Mouse (Mus musculus) hindbrain, embryonic 13.5 days (tissue): ENCODE measurements at regions not wholly inside any gene's neighbourhood (a gene's known extent, or its start where the extent isn't known, plus 50 kb on each side); places are given as distances from the start of the nearest gene placed in this dataset.

ENCODE experiments used
- ATAC-seq: fragments of 200-750 bp; cut with Nextera tagmentation; 2 replicates; pipeline ENCODE4 v1.8.0; 2017; ENCODE audit warnings: moderate TSS enrichment; ENCODE audit not compliant: low FRiP score
- H3K27ac ChIP-seq: fragments of 300-500 bp; sonication (generic); 2 replicates; pipeline ENCODE4 v1.5.1; 2015; ENCODE audit warnings: inconsistent platforms, mild to moderate bottlenecking, moderate library complexity
- H3K27me3 ChIP-seq: fragments of 300-500 bp; sonication (generic); 2 replicates; pipeline ENCODE4 v1.6.1; 2015; ENCODE audit warnings: mild to moderate bottlenecking, inconsistent platforms
- H3K36me3 ChIP-seq: fragments of 300-500 bp; sonication (generic); 2 replicates; pipeline ENCODE4 v1.6.1; 2015; ENCODE audit warnings: mild to moderate bottlenecking, inconsistent platforms
- H3K4me1 ChIP-seq: fragments of 300-500 bp; sonication (generic); replicated peaks from 2 replicates; pipeline ENCODE4 v1.6.1; 2015; ENCODE audit warnings: inconsistent platforms
- H3K4me2 ChIP-seq: fragments of 300-500 bp; sonication (generic); 2 replicates; pipeline ENCODE4 v1.6.1; 2015; ENCODE audit warnings: inconsistent platforms, mild to moderate bottlenecking, moderate library complexity
- H3K4me3 ChIP-seq: fragments of 300-500 bp; sonication (generic); 2 replicates; pipeline ENCODE4 v1.5.1; 2015; ENCODE audit warnings: mild to moderate bottlenecking, inconsistent platforms
- H3K9ac ChIP-seq: fragments of 300-500 bp; sonication (generic); 2 replicates; pipeline ENCODE4 v1.6.1; 2015; ENCODE audit warnings: mild to moderate bottlenecking, inconsistent platforms
- H3K9me3 ChIP-seq: fragments of 300-500 bp; sonication (generic); 2 replicates; pipeline ENCODE4 v1.6.1; 2016; ENCODE audit warnings: inconsistent platforms
- WGBS: fragments of 180-500 bp; shearing (Covaris S2); methylation state at CpG from one replicate; pipeline ENCODE4 v1.1.7; 2015; 5-methylcytosine and 5-hydroxymethylcytosine counted together

- WGBS = 84% methylated on average over 10 of the region's 10 CpGs
- no peak overlapping the region for H3K27ac ChIP-seq
- no peaks in the 10 kb centered on the region for H3K36me3 ChIP-seq
- H3K9me3 ChIP-seq = no peaks in the 10 kb centered on the region
- H3K4me1 ChIP-seq = no peaks in the 10 kb centered on the region; the same call in 1 of the 2 replicates
- H3K9ac ChIP-seq = no peak overlapping the region
- ATAC-seq = no peak
- no peak overlapping the region for H3K4me2 ChIP-seq
- H3K27me3 ChIP-seq = no peaks in the 10 kb centered on the region
- no peak overlapping the region for H3K4me3 ChIP-seq
These were observed 336.2 kb upstream of the Zfp637 start for GRCm38 (mm10) chr6:117504771-117505170.

- WGBS = 58% methylated on average over 3 of the region's 3 CpGs
- Histone ChIP-seq H3K36me3 (no peaks in the 10 kb centered on the region), H3K27ac (no peak overlapping the region), H3K9me3 (no peaks in the 10 kb centered on the region), H3K27me3 (no peaks in the 10 kb centered on the region), H3K4me2 (no peak overlapping the region), H3K4me1 (no peaks in the 10 kb centered on the region; the same call in 1 of the 2 replicates), H3K4me3 (no peak overlapping the region), H3K9ac (no peak overlapping the region)
- no peak for ATAC-seq
These were observed 335.5 kb upstream of the Zfp637 start for GRCm38 (mm10) chr6:117505431-117505830.

DNA sequence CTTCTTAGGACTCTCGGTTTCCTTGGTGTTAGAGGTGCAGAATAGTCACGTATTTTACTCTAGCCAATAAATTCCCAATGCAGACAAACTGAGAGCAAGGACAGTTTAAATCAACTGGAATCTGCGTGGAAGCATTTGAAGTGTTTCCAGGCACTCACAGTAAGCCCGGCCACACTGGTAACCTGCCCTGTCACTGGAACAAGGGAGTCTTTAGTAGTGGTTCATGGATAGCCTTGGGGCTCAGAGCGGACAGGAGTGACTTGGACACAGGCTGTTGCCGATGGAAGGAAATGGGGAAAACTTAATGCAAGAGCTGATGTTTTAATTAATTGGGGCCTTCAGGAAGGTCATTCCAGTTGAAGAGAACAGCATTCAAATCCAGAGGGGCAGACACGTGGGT lies 334.4 kb upstream of the Zfp637 start:
- H3K27me3 ChIP-seq = no peaks in the 10 kb centered on the region
- no peak overlapping the region for H3K4me3 ChIP-seq
- no peak overlapping the region for H3K27ac ChIP-seq
- H3K4me2 ChIP-seq = no peak overlapping the region
- H3K9ac ChIP-seq = no peak overlapping the region
- H3K4me1 ChIP-seq = no peaks in the 10 kb centered on the region; the same call in 1 of the 2 replicates
- H3K9me3 ChIP-seq = no peaks in the 10 kb centered on the region
- no peak for ATAC-seq
- WGBS = 72% methylated on average over 7 of the region's 7 CpGs
- H3K36me3 ChIP-seq = no peaks in the 10 kb centered on the region

GRCm38 (mm10) chr6:117508860-117509259 lies 332.1 kb upstream of the Zfp637 start:
- ATAC-seq = no peak
- no peak overlapping the region for H3K9ac ChIP-seq
- no peaks in the 10 kb centered on the region for H3K9me3 ChIP-seq
- H3K4me1 ChIP-seq = no peaks in the 10 kb centered on the region; the same call in 1 of the 2 replicates
- H3K36me3 ChIP-seq = no peaks in the 10 kb centered on the region
- H3K4me3 ChIP-seq = no peak overlapping the region
- 83% methylated on average over 6 of the region's 6 CpGs for WGBS
- no peak overlapping the region for H3K27ac ChIP-seq
- no peak overlapping the region for H3K4me2 ChIP-seq
- no peaks in the 10 kb centered on the region for H3K27me3 ChIP-seq

DNA sequence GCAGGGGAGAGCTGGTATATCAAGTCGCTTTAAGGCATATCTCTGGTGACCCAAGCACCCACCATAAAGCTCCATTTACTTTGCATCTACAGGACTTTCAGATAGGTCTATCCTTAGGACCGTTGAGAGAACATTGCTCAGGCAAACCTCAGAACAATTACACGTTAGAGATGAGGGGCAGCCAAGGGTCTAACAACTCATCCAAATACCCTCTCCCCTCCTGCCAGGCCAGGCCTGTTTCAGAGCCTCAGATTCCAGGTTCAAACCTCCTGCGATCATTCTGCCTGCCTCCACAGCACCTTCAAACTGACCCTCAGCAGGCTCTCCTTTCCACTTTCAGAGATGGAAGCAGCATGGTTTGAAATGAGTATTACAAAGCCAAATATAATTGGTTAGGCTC lies 331.0 kb upstream of the Zfp637 start:
- H3K9ac ChIP-seq = no peak overlapping the region
- ATAC-seq = no peak
- no peaks in the 10 kb centered on the region for H3K27me3 ChIP-seq
- no peak overlapping the region for H3K27ac ChIP-seq
- no peaks in the 10 kb centered on the region for H3K36me3 ChIP-seq
- no peaks in the 10 kb centered on the region; the same call in 1 of the 2 replicates for H3K4me1 ChIP-seq
- WGBS = 93% methylated on average over 4 of the region's 4 CpGs
- no peak overlapping the region for H3K4me3 ChIP-seq
- H3K4me2 ChIP-seq = no peak overlapping the region
- no peaks in the 10 kb centered on the region for H3K9me3 ChIP-seq

DNA sequence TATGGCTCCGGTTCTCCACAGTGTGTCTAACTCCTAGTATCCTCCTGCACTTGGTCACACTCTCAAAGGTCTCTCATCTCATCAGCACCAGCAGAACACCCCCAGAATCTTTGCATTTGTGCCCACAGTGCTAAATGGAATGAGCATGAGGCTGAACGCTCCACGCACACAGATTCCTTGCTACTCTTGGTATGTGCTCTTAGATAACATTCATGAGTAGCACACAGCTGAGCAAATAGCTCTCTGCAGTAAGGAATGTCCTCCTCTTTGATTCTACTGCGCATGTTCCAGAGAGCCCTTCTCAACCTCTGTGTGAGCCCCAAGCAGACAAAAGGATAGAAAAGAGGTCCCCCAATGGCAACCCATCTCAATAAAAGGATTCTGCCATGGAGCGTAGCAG lies 326.1 kb upstream of the Zfp637 start:
- WGBS = 81% methylated on average over 5 of the region's 5 CpGs
- H3K4me1 ChIP-seq = no peaks in the 10 kb centered on the region
- H3K4me2 ChIP-seq = no peak overlapping the region
- no peak overlapping the region for H3K4me3 ChIP-seq
- no peak overlapping the region for H3K9ac ChIP-seq
- H3K36me3 ChIP-seq = no peaks in the 10 kb centered on the region
- no peak for ATAC-seq
- H3K9me3 ChIP-seq = no peaks in the 10 kb centered on the region
- no peaks in the 10 kb centered on the region for H3K27me3 ChIP-seq
- H3K27ac ChIP-seq = no peak overlapping the region

DNA sequence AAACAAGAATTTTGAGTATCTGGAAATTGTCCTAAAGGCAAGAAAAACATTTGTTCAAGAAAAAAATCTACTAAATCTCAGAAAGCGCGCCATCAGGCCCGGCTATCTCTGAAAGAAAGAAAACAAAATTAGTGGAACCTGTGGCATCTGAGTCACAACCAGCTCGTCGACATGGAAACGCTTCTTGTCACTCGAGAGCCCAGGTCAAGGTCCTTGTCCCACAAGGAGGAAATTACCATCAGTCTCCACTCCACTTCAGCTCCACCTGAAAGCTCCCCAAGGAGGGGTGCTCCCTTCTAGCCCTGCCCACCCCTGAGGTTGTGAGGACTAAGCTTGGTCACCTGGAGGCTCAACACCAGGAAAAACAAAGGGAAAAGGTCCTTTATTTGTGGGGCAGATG lies 324.1 kb upstream of the Zfp637 start:
- Histone ChIP-seq H3K9ac (no peak overlapping the region), H3K27ac (no peak overlapping the region), H3K4me2 (no peak overlapping the region), H3K9me3 (no peaks in the 10 kb centered on the region), H3K4me3 (no peak overlapping the region), H3K4me1 (no peaks in the 10 kb centered on the region), H3K27me3 (no peaks in the 10 kb centered on the region), H3K36me3 (no peaks in the 10 kb centered on the region)
- no peak for ATAC-seq
- WGBS = 83% methylated on average over 7 of the region's 7 CpGs

DNA sequence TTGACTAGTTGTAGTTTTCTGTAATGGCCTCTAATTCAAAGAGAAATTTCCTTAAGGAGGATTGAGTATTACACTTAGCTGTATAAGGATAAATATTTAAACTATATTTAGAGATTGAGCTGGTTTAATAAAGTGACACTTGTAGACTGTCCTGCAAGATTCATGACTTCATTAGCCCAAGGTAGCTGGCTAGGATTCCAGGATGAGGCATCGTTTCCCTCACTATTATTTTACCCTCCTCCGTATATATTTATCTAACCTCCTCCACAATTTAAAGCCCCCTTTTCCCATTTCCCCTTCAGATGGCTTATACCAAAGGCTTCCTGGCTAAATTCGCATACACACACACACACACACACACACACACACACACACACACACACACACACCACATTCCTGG lies 322.0 kb upstream of the Zfp637 start:
- Histone ChIP-seq H3K36me3 (no peaks in the 10 kb centered on the region), H3K4me3 (no peak overlapping the region), H3K4me1 (no peaks in the 10 kb centered on the region), H3K9ac (no peak overlapping the region), H3K27me3 (no peaks in the 10 kb centered on the region), H3K4me2 (no peak overlapping the region), H3K27ac (no peak overlapping the region), H3K9me3 (no peaks in the 10 kb centered on the region)
- ATAC-seq = no peak
- WGBS = 83% methylated on average over 3 of the region's 3 CpGs

GRCm38 (mm10) chr6:117519466-117519865 lies 321.5 kb upstream of the Zfp637 start:
- Histone ChIP-seq H3K27ac (no peak overlapping the region), H3K9me3 (no peaks in the 10 kb centered on the region), H3K9ac (no peak overlapping the region), H3K4me1 (no peaks in the 10 kb centered on the region), H3K4me3 (no peak overlapping the region), H3K27me3 (no peaks in the 10 kb centered on the region), H3K36me3 (no peaks in the 10 kb centered on the region), H3K4me2 (no peak overlapping the region)
- ATAC-seq = no peak
- WGBS = 93% methylated on average over 1 of the region's 1 CpGs

DNA sequence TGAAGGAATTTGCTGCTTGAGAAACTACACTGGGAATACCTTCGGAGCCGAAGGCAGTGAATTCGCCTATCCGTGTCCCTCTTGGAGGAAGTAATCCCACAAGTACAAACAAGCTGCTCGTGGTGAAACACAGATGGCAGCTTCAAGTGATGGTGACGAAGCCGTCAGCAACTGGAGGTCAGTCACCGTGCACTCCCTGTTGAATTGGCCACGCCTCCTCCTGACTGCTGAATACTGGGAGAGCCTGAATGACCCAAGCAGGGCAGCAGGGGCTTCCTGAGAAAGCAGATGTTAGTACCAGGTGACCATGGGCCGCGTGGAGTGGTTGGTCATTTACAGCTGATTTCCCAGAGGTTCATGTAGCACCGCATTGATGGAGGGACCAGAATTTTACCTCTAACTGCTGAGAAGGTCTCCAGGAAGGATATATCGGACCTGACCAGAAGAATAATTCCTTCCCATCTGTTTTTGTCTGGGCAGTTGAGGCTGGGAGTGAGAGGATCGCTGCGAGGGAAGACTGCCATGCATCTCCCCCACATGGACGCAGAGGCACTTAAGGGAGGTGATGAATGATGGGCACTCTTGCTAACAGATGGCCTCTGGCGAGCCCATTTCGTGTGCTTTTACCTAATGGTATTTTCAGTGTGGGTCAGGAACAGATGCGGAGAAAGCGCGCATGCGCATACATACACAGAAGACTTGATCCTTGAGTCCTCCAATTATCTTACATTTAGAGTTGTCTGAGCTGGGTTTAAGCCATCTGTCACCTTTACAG lies 314.6 kb upstream of the Zfp637 start:
- Histone ChIP-seq H3K4me3 (no peak overlapping the region), H3K36me3 (no peaks in the 10 kb centered on the region), H3K9me3 (no peaks in the 10 kb centered on the region), H3K4me1 (no peaks in the 10 kb centered on the region), H3K27ac (0 out of 2 replicates have a peak overlapping the region, but pooled peaks have one; percentile 18), H3K4me2 (peak overlapping the region; percentile 8; the same call in 1 of the 2 replicates), H3K9ac (no peak overlapping the region), H3K27me3 (no peaks in the 10 kb centered on the region)
- WGBS = 65% methylated on average over 22 of the region's 22 CpGs
- ATAC-seq = no peak

- Histone ChIP-seq H3K4me2 (no peak overlapping the region), H3K27ac (no peak overlapping the region), H3K9ac (no peak overlapping the region), H3K4me3 (no peak overlapping the region), H3K9me3 (no peaks in the 10 kb centered on the region), H3K36me3 (no peaks in the 10 kb centered on the region), H3K4me1 (no peaks in the 10 kb centered on the region), H3K27me3 (no peaks in the 10 kb centered on the region)
- WGBS = 87% methylated on average over 8 of the region's 8 CpGs
- ATAC-seq = no peak
These were observed 313.5 kb upstream of the Zfp637 start for GRCm38 (mm10) chr6:117527526-117527925.

DNA sequence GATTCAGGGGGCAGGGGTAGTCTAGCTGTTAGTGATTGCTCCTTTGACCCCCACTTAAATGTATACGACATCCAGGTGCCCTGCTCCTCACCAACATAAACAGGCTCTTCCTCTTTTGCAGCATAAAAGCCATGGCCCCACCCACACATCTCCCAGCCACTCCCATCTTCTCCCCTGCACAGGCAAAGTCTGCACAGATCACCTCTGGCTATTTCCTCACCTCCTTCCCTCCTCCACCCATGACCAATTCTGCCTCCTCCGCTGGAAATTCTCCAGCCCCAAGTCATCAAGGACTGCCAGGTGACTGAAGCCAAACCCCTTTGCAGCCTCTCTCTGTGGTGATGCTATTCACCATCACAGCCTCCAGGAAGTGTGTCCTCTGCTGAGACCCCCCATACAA lies 306.8 kb upstream of the Zfp637 start:
- H3K4me1 ChIP-seq = no peaks in the 10 kb centered on the region
- WGBS = 66% methylated on average over 2 of the region's 2 CpGs
- no peak overlapping the region for H3K27ac ChIP-seq
- no peaks in the 10 kb centered on the region for H3K27me3 ChIP-seq
- H3K9ac ChIP-seq = no peak overlapping the region
- no peak for ATAC-seq
- no peak overlapping the region for H3K4me3 ChIP-seq
- no peaks in the 10 kb centered on the region for H3K9me3 ChIP-seq
- H3K36me3 ChIP-seq = no peaks in the 10 kb centered on the region
- no peak overlapping the region for H3K4me2 ChIP-seq

DNA sequence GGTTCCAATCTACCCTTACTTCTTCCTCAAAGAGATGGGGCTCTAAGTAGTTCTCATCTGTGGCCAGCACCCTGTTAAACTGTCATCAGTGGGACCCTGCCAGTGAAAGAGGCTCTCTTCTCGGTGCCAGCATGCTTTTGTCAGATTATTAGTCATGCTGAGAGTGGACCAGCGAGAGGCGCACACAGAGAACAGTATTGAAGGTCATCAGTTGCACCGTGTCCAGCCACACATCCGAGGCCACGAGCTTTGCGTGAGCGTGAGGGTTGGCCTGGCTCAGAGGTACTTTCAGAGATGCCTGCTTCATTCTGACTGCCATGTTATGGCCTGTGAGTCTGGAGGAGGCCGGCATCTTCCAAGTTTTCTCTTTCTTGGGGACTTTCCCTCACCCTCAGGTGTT lies 306.0 kb upstream of the Zfp637 start:
- no peak overlapping the region for H3K27ac ChIP-seq
- no peak overlapping the region for H3K9ac ChIP-seq
- no peaks in the 10 kb centered on the region for H3K4me1 ChIP-seq
- H3K27me3 ChIP-seq = no peaks in the 10 kb centered on the region
- WGBS = 89% methylated on average over 9 of the region's 9 CpGs
- ATAC-seq = no peak
- H3K4me3 ChIP-seq = no peak overlapping the region
- 0 out of 2 replicates have a peak, but pooled peaks cover 5% of the 10 kb centered on the region for H3K9me3 ChIP-seq
- no peaks in the 10 kb centered on the region for H3K36me3 ChIP-seq
- H3K4me2 ChIP-seq = no peak overlapping the region
